Mouse (Mus musculus) embryonic facial prominence, embryonic 11.5 days (tissue): ENCODE measurements around the gene Tgfb1. TPM values are rescaled to one million over a fixed set of nuclear protein-coding genes. Genes with fewer than 3 reads are reported as not detected.

Source experiments
- ATAC-seq: fragments of 200-750 bp; cut with Nextera tagmentation; replicated peaks from 2 replicates; pipeline ENCODE4 v1.8.0; 2017; ENCODE audit warnings: low read depth; ENCODE audit not compliant: insufficient number of reproducible peaks, low FRiP score, low TSS enrichment
- DNase-seq: peaks from one replicate; pipeline ENCODE4 v3.0.0-alpha.2; 2015; ENCODE audit warnings: low spot score
- H3K27ac ChIP-seq: fragments of 300-500 bp; sonication (generic); replicated peaks from 2 replicates; pipeline ENCODE4 v1.5.1; 2014; ENCODE audit warnings: mild to moderate bottlenecking, low read depth, low read length, control low read depth
- H3K27me3 ChIP-seq: fragments of 300-500 bp; sonication (generic); 2 replicates; pipeline ENCODE4 v1.6.1; 2014; ENCODE audit warnings: mild to moderate bottlenecking, low read length, moderate library complexity, mixed read lengths; ENCODE audit not compliant: control insufficient read depth, insufficient read depth
- H3K36me3 ChIP-seq: fragments of 300-500 bp; sonication (generic); replicated peaks from 2 replicates; pipeline ENCODE4 v1.6.1; 2014; ENCODE audit warnings: low read depth, mild to moderate bottlenecking, low read length, moderate library complexity, mixed read lengths; ENCODE audit not compliant: control insufficient read depth, insufficient read depth
- H3K4me1 ChIP-seq: fragments of 300-500 bp; sonication (generic); 2 replicates; pipeline ENCODE4 v1.6.1; 2014; ENCODE audit warnings: low read length, mixed read lengths; ENCODE audit not compliant: control insufficient read depth, insufficient read depth
- H3K4me2 ChIP-seq: fragments of 300-500 bp; sonication (generic); 2 replicates; pipeline ENCODE4 v1.6.1; 2014; ENCODE audit warnings: low read depth, mild to moderate bottlenecking, control low read depth, low read length, moderate library complexity
- H3K4me3 ChIP-seq: fragments of 300-500 bp; sonication (generic); 2 replicates; pipeline ENCODE4 v1.5.1; 2014; ENCODE audit warnings: low read depth, low read length, control low read depth
- H3K9ac ChIP-seq: fragments of 300-500 bp; sonication (generic); replicated peaks from 2 replicates; pipeline ENCODE4 v1.6.1; 2014; ENCODE audit warnings: mild to moderate bottlenecking, control low read depth, low read length
- H3K9me3 ChIP-seq: fragments of 300-500 bp; sonication (generic); replicated peaks from 2 replicates; pipeline ENCODE4 v1.6.1; 2016; ENCODE audit warnings: mild to moderate bottlenecking, low read length, inconsistent platforms, mixed read lengths; ENCODE audit not compliant: control insufficient read depth
- WGBS: fragments of 180-500 bp; shearing (Covaris S2); extraction: QIAGEN DNeasy Blood & Tissue Kit; methylation state at CpG from one replicate; pipeline ENCODE4 v1.1.7; 2014; 5-methylcytosine and 5-hydroxymethylcytosine counted together
- polyA plus RNA-seq: library from polyadenylated mRNA; unstranded; fragments of >200 nt; fragmentation: Nextera tagmentation; extraction: Ambion mirVana; gene quantifications from 2 replicates; pipeline ENCODE4 v1.2.1, GENCODE M21; 2014

The Tgfb1 gene
- polyA plus RNA-seq, 1 experiment from 2014 or later, result 1.5 TPM

- Histone ChIP-seq H3K27ac (no peak overlapping the region), H3K9me3 (no peaks in the 10 kb centered on the region), H3K4me1 (no peaks in the 10 kb centered on the region), H3K9ac (no peak overlapping the region), H3K36me3 (peaks cover 37% of the 10 kb centered on the region), H3K4me2 (no peak overlapping the region), H3K27me3 (no peaks in the 10 kb centered on the region), H3K4me3 (no peak overlapping the region)
- WGBS, result 77% methylated on average over 4 of the region's 4 CpGs
- ATAC-seq, result no peak
- no peak for DNase-seq
These were observed 48.2 kb downstream of the Tgfb1 start for GRCm38 (mm10) chr7:25734991-25735390.

GRCm38 (mm10) chr7:25736920-25737319, 50.1 kb downstream of the Tgfb1 start:
- Histone ChIP-seq H3K4me1 (no peaks in the 10 kb centered on the region), H3K36me3 (peaks cover 31% of the 10 kb centered on the region), H3K4me3 (no peak overlapping the region), H3K27ac (no peak overlapping the region), H3K4me2 (no peak overlapping the region), H3K9ac (no peak overlapping the region), H3K27me3 (no peaks in the 10 kb centered on the region), H3K9me3 (no peaks in the 10 kb centered on the region)
- 93% methylated on average over 2 of the region's 2 CpGs for WGBS
- DNase-seq (peak; percentile 23), ATAC-seq (no peak)

- WGBS, result 91% methylated on average over 3 of the region's 3 CpGs
- no peak overlapping the region for H3K9ac ChIP-seq
- no peaks in the 10 kb centered on the region for H3K9me3 ChIP-seq
- H3K4me1 ChIP-seq, result no peaks in the 10 kb centered on the region
- H3K4me3 ChIP-seq, result no peak overlapping the region
- ATAC-seq (no peak), DNase-seq (no peak)
- H3K27ac ChIP-seq, result no peak overlapping the region
- H3K4me2 ChIP-seq, result no peak overlapping the region
- no peaks in the 10 kb centered on the region for H3K27me3 ChIP-seq
- H3K36me3 ChIP-seq, result peaks cover 27% of the 10 kb centered on the region
These were observed 51.5 kb downstream of the Tgfb1 start for GRCm38 (mm10) chr7:25738277-25738676.

- Histone ChIP-seq H3K4me3 (no peak overlapping the region), H3K9me3 (no peaks in the 10 kb centered on the region), H3K4me2 (no peak overlapping the region), H3K27me3 (no peaks in the 10 kb centered on the region), H3K9ac (no peak overlapping the region), H3K27ac (no peak overlapping the region), H3K4me1 (no peaks in the 10 kb centered on the region), H3K36me3 (peaks cover 33% of the 10 kb centered on the region)
- no peak for ATAC-seq
- DNase-seq, result no peak
- 82% methylated on average over 3 of the region's 3 CpGs for WGBS
These were observed 60.0 kb downstream of the Tgfb1 start for GRCm38 (mm10) chr7:25746844-25747243.

- Histone ChIP-seq H3K9me3 (no peaks in the 10 kb centered on the region), H3K4me3 (peak overlapping the region; percentile 98), H3K36me3 (peaks cover 10% of the 10 kb centered on the region; the same call in 1 of the 2 replicates), H3K27me3 (no peaks in the 10 kb centered on the region), H3K4me1 (no peaks in the 10 kb centered on the region), H3K27ac (no peak overlapping the region), H3K9ac (peak overlapping the region; percentile 98), H3K4me2 (peak overlapping the region; percentile 80)
- no peak for ATAC-seq
- no peak for DNase-seq
These were observed 66.3 kb downstream of the Tgfb1 start for GRCm38 (mm10) chr7:25753076-25753475.

GRCm38 (mm10) chr7:25753643-25754438, 67.0 kb downstream of the Tgfb1 start:
- peak; percentile 14 for DNase-seq
- no peaks in the 10 kb centered on the region for H3K4me1 ChIP-seq
- no peak for ATAC-seq
- peaks cover 7% of the 10 kb centered on the region for H3K36me3 ChIP-seq
- peak overlapping the region; percentile 98 for H3K9ac ChIP-seq
- peak overlapping the region; percentile 98 for H3K4me3 ChIP-seq
- no peaks in the 10 kb centered on the region for H3K9me3 ChIP-seq
- peak overlapping the region; percentile 80 for H3K4me2 ChIP-seq
- 2% methylated on average over 46 of the region's 46 CpGs for WGBS
- no peaks in the 10 kb centered on the region for H3K27me3 ChIP-seq
- peak overlapping the region; percentile 95 for H3K27ac ChIP-seq

GRCm38 (mm10) chr7:25754439-25754737, 67.6 kb downstream of the Tgfb1 start:
- no peaks in the 10 kb centered on the region for H3K27me3 ChIP-seq
- no peak for DNase-seq
- peaks cover 7% of the 10 kb centered on the region for H3K36me3 ChIP-seq
- H3K4me1 ChIP-seq, result no peaks in the 10 kb centered on the region
- under 1% methylated on average over 26 of the region's 30 CpGs for WGBS
- peak overlapping the region; percentile 98 for H3K4me3 ChIP-seq
- no peak; the same call in 1 of the 2 replicates for ATAC-seq
- peak overlapping the region; percentile 80; the same call in 1 of the 2 replicates for H3K4me2 ChIP-seq
- H3K27ac ChIP-seq, result peak overlapping the region; percentile 95
- H3K9me3 ChIP-seq, result no peaks in the 10 kb centered on the region
- H3K9ac ChIP-seq, result peak overlapping the region; percentile 98
